Mouse (Mus musculus) kidney, postnatal 4 days (tissue): Measurements from ENCODE around the gene Spag7.
A peak's percentile ranks its signal among the peaks of the same experiment; 100 is the strongest.

Experiments used
- DNase-seq, 2 experiments: peaks; one replicate each; pipeline ENCODE4 v3.0.0; 2021; ENCODE audit warnings: mixed read lengths in 2 of 2

The Spag7 gene

GRCm38 (mm10) chr11:70655571-70656455 lies 13.4 kb downstream of the Spag7 start:
- DNase-seq = peak; percentile 70 to 81

DNA sequence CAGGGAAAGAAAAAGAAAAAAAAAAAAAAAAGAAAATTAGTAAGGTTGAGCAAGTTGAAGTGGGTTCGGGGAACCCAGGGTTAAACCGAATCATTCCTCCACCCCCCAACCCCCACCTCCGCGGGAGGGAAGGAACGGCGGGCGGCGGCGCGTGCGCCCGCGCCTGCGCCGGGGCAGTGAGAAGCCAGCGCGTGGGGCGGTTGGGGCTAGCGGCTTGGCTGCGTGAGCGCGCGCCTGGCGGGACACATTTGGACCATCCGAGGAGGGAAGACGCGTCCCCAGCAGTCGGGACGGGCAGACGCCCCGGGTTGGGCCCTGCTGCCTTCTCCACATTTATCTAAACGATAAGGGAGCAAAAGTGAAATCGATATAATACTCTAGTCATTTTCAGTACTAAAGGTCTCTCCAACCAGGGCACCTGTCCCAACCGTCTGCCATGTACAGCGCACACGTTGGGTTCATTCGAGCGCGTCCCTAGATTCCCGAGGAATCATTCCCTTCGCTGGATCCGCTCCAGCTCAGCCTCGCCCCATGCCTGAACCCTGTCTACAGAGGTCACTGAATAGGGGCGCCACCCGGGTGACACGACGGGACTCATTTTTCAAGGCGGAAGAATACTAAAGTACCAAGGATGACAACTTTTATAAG lies 14.2 kb downstream of the Spag7 start:
- DNase-seq = peak; percentile 89 to 93

DNA sequence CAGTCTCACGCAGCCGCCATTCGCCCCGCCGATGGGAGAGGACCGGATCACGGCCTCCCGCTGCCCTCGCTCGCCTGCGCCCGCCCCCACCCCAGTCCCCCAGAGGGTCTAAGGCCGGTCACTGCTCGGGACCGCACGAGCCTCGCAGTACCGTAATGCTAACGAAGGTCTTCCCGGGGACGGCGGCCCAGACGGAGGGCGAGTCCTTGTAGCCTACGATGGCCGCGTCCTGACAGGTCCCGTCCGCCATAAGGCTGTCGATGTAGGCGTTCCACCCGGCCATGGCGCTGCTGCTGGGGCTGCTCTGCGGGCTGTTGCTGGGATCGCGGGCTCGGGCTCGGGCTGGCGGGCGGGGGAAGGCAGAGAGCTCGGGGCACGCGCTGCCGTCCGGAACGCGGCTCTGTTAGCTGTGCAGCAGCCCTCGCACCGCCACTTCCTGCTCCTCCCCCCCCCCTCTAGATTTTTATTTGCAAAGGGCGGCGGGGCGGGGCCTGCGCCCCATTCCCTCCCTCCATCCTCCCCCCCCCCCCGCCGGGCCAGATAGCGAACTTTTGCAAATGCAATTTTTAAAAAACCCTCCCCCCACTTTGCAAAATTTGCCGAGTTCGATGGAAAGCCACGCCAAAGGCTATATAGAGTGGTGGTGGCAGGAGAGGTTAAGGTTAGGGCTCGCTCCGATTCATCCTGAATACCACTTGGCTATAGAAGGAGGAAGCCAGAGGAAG lies 14.9 kb downstream of the Spag7 start, which contains the start of gene Pfn1:
Gene Pfn1, minus strand, starts transcription at position 447 of the 725 bp plus-strand sequence.
- DNase-seq = peak; percentile 86 to 92

- peak; percentile 76 to 86 for DNase-seq
Observed at GRCm38 (mm10) chr11:70653345-70654197, 15.6 kb downstream of the Spag7 start.

DNA sequence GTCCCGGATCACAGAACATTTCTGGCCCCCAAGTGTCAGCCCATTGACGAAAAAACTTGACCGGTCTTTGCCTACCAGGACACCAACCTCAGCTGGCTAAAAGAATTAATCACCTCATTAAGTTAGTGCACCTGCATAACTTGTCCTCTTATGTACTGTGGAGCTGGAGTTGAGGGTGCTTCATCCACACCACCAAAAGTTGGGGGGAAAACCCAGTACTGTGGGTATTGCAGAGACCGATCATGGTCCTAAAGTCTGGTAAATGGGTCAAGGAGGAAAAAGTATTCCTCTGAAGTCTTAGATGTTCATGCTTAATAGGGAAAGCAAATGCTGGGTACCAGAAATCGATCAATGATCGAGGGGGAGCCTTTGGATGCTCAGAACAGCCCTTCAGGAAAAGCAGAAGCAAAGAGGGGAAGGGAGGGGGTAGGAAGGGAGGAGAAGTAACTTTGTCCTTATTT lies 16.3 kb downstream of the Spag7 start:
- DNase-seq = no peak

DNA sequence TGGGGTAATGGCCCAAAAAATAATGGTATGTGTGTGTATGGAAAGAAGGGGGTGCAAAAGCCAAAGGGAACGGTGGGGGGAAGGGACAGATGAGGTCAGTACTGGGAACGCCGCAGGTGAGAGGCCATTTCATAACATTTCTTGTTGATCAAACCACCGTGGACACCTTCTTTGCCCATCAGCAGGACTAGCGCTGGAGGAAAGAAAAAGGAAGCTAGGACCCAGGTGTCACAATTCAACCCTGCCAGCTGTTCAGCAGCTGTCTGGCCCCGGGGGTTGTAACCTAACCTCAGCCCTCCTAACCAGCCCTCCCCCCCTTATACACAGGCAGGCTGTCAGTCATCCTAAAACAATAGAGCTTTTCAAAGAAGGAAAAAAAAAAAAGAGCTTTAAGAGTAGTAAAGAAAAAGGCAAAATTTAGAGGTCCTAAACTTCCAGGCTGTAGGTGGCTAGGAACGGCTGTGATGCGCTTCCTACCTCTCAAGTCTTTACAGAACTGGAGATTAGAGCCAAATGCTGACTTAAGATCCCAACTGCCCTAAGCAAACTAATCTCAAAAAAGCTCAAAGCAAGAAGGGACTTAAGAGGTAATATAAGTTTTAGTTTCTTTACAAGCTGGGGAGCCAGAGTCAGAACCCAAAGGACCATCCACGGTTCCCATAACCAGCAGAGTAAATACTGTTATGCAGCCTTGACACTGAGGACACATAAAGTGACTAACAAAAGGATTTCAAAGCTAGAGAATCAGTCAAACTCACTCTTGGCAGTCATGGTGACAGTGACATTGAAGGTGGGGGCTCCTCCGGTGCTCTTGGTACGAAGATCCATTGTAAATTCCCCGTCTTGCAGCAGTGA lies 17.0 kb downstream of the Spag7 start:
- peak in 1 of 2 experiments; percentile 43 for DNase-seq

- DNase-seq = no peak
Observed at GRCm38 (mm10) chr11:70651391-70651790, 17.8 kb downstream of the Spag7 start.

DNA sequence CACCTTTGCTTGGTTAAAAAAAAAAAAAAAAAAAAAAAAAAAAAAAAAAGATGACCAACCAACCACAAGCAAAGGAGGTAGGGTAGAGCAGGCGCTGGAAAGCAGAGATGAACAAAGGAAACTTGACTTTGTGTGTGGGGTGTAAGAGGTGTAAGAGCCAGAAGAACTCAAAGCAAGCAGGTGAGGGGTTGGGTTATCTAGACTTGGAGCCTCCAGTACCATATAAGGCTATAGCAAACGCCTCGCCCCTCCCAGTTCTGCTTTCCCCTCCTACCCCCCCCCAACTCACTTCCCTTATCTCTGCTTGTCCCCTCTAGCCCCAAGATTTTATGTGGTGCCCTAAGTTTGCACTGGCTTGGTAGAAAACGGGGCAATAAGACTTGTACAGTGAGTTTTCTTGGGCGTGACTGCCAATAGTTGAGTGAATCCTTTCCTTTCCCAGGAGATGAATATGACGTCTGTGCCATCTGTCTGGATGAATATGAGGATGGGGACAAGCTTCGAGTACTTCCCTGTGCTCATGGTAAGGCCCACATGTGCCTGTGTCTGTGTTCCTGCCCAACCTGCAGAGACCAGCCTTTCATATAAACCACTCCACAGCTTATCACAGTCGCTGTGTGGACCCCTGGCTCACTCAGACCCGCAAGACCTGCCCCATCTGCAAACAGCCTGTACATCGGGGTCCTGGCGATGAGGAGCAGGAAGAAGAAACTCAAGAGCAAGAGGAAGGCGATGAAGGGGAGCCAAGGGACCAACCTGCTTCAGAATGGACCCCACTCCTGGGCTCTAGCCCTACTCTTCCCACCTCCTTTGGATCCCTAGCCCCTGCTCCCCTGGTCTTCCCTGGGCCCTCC lies 18.7 kb downstream of the Spag7 start:
- DNase-seq = no peak

DNA sequence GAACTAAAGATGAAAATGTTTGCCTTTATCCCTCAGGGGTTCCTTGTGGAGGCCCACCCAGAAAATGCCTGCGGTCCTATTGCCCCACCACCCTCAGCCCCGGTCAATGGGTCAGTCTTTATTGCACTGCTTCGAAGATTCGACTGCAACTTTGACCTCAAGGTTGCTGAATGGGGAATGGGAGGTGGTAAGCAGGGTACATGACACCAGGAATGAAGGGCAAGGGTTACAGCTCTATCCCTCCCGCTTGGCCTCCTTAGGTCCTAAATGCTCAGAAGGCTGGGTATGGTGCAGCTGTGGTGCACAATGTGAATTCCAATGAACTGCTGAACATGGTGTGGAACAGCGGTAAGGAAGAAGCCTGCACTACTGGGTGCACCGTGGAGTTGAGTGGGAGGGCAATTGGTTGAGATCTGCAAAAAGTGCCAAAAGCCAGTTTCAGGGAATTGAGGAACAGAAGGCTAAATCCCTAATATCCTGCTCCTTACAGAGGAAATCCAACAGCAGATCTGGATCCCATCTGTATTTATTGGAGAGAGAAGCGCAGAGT lies 20.0 kb downstream of the Spag7 start:
- no peak for DNase-seq

GRCm38 (mm10) chr11:70648512-70648911 lies 20.7 kb downstream of the Spag7 start:
- no peak for DNase-seq

DNA sequence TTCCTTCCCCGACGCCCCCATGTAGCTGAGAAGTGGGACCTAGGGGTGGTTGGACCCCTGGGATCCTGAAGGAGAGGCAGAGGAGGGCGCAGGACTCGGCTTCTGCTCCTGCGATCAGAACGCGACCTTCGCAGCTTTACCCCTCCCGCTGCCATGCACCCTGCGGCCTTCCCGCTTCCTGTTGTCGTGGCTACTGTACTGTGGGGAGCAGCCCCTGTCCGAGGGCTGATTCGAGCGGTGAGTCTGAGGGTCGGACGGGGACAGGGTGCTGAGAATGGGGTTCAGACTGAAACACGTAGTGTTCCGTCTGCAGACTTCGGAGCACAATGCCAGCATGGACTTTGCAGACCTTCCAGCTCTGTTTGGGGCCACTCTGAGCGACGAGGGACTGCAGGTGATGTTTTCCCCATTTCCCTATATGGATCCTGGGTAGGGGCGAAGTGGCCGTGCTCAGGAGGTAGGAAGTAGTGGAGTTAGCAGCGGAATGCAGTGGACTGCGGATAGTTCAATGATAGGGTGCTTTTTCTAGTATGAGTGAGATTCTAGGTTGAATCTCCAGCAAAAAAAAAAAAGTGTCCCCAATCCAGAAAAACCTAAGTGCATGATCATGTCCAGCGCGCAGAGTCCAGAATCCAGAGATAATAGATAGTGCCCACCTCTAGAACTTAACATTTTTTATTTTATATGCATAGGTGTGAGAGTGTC lies 21.3 kb downstream of the Spag7 start:
- peak; percentile 54 to 64 for DNase-seq

GRCm38 (mm10) chr11:70646691-70647650 lies 22.2 kb downstream of the Spag7 start, which contains the start of the genes Rnf167 and Slc25a11:
Gene Rnf167, plus strand, starts transcription at chr11:70647235.
Gene Slc25a11, minus strand, starts transcription at chr11:70647479.
- DNase-seq = peak; percentile 97 to 99

DNA sequence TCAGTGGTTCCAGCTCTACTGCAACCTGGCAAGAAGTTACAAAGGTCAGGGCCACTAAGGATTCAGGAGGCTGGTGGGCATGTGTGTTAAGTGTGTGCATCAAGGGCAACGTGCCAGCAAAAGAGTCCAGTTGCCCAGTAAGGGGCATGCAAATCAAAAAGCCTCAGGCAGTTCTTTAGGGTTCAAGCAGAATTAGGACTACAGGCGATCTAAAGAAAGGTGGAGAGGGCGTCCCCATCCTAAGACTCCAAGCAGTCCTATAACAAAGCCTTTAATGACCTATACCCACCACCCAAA lies 23.0 kb downstream of the Spag7 start:
- DNase-seq = peak; percentile 32 to 61

- no peak for DNase-seq
Observed at GRCm38 (mm10) chr11:70645461-70646258, 23.6 kb downstream of the Spag7 start.

- DNase-seq = no peak
Observed at GRCm38 (mm10) chr11:70644564-70645103, 24.6 kb downstream of the Spag7 start.

GRCm38 (mm10) chr11:70643051-70643450 lies 26.2 kb downstream of the Spag7 start:
- DNase-seq = no peak

- no peak for DNase-seq
Observed at GRCm38 (mm10) chr11:70641241-70641640, 28.0 kb downstream of the Spag7 start.
